8 mouse cellular contexts compared by ENCODE assay signal in the genomic region with DNA sequence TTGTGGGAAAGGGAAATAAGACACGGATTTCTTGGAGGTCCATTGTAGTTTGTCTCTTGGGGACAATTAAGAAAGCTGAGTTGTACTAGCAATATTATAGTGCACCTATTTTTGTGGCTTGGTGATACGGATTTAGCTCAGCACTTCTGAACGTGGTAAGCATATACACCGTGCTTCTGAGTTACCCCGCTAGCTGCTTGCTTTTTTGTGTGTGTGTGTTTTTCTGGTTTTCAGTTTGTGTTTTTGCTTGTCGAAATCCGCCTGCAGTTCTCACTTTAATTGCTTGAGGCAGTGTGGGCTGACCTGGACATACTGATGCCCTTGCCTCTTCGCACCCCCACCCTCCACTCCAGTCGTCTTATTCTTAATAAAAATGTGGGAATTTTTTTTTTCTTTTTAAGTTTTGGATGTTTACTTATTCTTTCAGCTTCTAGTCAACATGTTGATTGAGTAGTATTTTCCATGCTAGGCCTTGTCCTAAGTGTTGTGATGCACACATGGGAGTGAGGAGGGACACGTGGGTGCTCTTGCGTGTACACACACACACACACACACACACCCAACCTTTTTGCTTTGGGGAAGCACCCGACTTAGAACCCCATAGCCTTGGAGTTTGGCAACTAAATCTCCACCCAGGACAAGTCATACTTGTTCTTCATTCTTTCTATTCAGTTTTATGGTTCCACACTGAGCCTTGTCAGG. TPM values are rescaled to one million over a fixed set of nuclear protein-coding genes. Genes with fewer than 3 reads are reported as not detected.
A peak's percentile ranks its signal among the peaks of the same experiment; 100 is the strongest.
DNase-seq lines count a peak whose midpoint lies in the region; ATAC-seq and TF ChIP-seq lines count a peak whose summit lies in the region.

No protein-coding gene starts in this region.

- no peak for DNase-seq in gastrocnemius, adult 2 months
- no peak for DNase-seq in gastrocnemius, postnatal 36 days
- no peak for DNase-seq in c-Kit-positive CD71-positive TER-119-positive erythroid progenitor cells, embryonic 14.5 days (ENCODE audit: low spot score)
- DNase-seq in frontal cortex, postnatal 25 days (ENCODE audit: low spot score in 2 of 2): no peak

- H3K27me3 ChIP-seq in ES-Bruce4 (ENCODE audit: control insufficient read depth, insufficient read depth, low read length, poor library complexity, severe bottlenecking): no peaks in the 10 kb centered on the region
- H3K27me3 ChIP-seq in forebrain, embryonic 12.5 days: no peaks in the 10 kb centered on the region
- no peaks in the 10 kb centered on the region for H3K27me3 ChIP-seq in limb, embryonic 15.5 days
- H3K27me3 ChIP-seq in neural tube, embryonic 15.5 days (replicated peaks): no peaks in the 10 kb centered on the region

- TF ChIP-seq EP300 in ES-Bruce4 (IDR thresholded peaks at IDR 0.05; ENCODE audit: insufficient read depth, low read depth, low read length): no peak

- 24% methylated on average over 12 of the region's 12 CpGs for WGBS in forebrain, embryonic 12.5 days
- 16% methylated on average over 12 of the region's 12 CpGs for WGBS in limb, embryonic 15.5 days
- 15% methylated on average over 12 of the region's 12 CpGs for WGBS in neural tube, embryonic 15.5 days

- TF ChIP-seq CTCF in gastrocnemius, adult 2 months (IDR thresholded peaks at IDR 0.05): peak; percentile 5; the same call in 1 of the 2 replicates
- no peak for TF ChIP-seq CTCF in ES-Bruce4 (IDR thresholded peaks at IDR 0.05; ENCODE audit: low read depth, low read length)

- H3K9ac ChIP-seq in ES-Bruce4 (ENCODE audit: low read depth, poor library complexity, severe bottlenecking): peak overlapping the region; percentile 54
- H3K9ac ChIP-seq in forebrain, embryonic 12.5 days: peak overlapping the region; percentile 78
- peak overlapping the region; percentile 86 for H3K9ac ChIP-seq in limb, embryonic 15.5 days
- peak overlapping the region; percentile 78 for H3K9ac ChIP-seq in neural tube, embryonic 15.5 days (replicated peaks)

- peak overlapping the region; percentile 96 for H3K4me3 ChIP-seq in gastrocnemius, adult 2 months
- H3K4me3 ChIP-seq in ES-Bruce4 (ENCODE audit: low read depth, low read length): 0 out of 2 replicates have a peak overlapping the region, but pooled peaks have one; percentile 65
- H3K4me3 ChIP-seq in forebrain, embryonic 12.5 days (replicated peaks): peak overlapping the region; percentile 71
- H3K4me3 ChIP-seq in limb, embryonic 15.5 days: peak overlapping the region; percentile 86
- H3K4me3 ChIP-seq in neural tube, embryonic 15.5 days (replicated peaks): peak overlapping the region; percentile 77

- TF ChIP-seq POLR2A in ES-Bruce4 (IDR thresholded peaks at IDR 0.05; ENCODE audit: insufficient read depth, low read length): no peak

- no peak for ATAC-seq in forebrain, embryonic 12.5 days (ENCODE audit: low FRiP score)
- ATAC-seq in limb, embryonic 15.5 days (ENCODE audit: insufficient number of reproducible peaks, low FRiP score, low TSS enrichment, low read depth): no peak
- ATAC-seq in neural tube, embryonic 15.5 days (ENCODE audit: low FRiP score): peak; percentile 15; the same call in 1 of the 2 replicates

- H3K36me3 ChIP-seq in ES-Bruce4 (ENCODE audit: control insufficient read depth, insufficient read depth, low read length, poor library complexity, severe bottlenecking): no peaks in the 10 kb centered on the region
- H3K36me3 ChIP-seq in forebrain, embryonic 12.5 days (replicated peaks): peaks cover 24% of the 10 kb centered on the region
- peaks cover 21% of the 10 kb centered on the region; the same call in 1 of the 2 replicates for H3K36me3 ChIP-seq in limb, embryonic 15.5 days
- H3K36me3 ChIP-seq in neural tube, embryonic 15.5 days: peaks cover 25% of the 10 kb centered on the region

- intact Hi-C loops in gastrocnemius, adult 2 months (cut with DNase I): loop anchor here (10.0 kb wide), 1 partner anchor 56 kb away; no protein-coding TSS in a partner anchor
- intact Hi-C loops in gastrocnemius, postnatal 36 days (cut with DNase I): no loop called here

- H3K4me1 ChIP-seq in ES-Bruce4 (ENCODE audit: control insufficient read depth, insufficient read depth, low read length): no peaks in the 10 kb centered on the region
- peaks cover 27% of the 10 kb centered on the region for H3K4me1 ChIP-seq in forebrain, embryonic 12.5 days
- peaks cover 7% of the 10 kb centered on the region for H3K4me1 ChIP-seq in limb, embryonic 15.5 days
- H3K4me1 ChIP-seq in neural tube, embryonic 15.5 days: peaks cover 32% of the 10 kb centered on the region

- H3K27ac ChIP-seq in gastrocnemius, adult 2 months: peak overlapping the region; percentile 93
- H3K27ac ChIP-seq in ES-Bruce4 (ENCODE audit: insufficient read depth, low read length): no peak overlapping the region
- H3K27ac ChIP-seq in forebrain, embryonic 12.5 days: peak overlapping the region; percentile 87; the same call in 1 of the 2 replicates
- peak overlapping the region; percentile 86; the same call in 1 of the 2 replicates for H3K27ac ChIP-seq in limb, embryonic 15.5 days
- H3K27ac ChIP-seq in neural tube, embryonic 15.5 days (replicated peaks): peak overlapping the region; percentile 89

- no peaks in the 10 kb centered on the region for H3K9me3 ChIP-seq in ES-Bruce4 (replicated peaks; ENCODE audit: control insufficient read depth, insufficient read depth, low read length, poor library complexity, severe bottlenecking)
- H3K9me3 ChIP-seq in forebrain, embryonic 12.5 days: no peaks in the 10 kb centered on the region
- H3K9me3 ChIP-seq in limb, embryonic 15.5 days: no peaks in the 10 kb centered on the region
- no peaks in the 10 kb centered on the region for H3K9me3 ChIP-seq in neural tube, embryonic 15.5 days (replicated peaks)

- peak overlapping the region; percentile 70 for H3K4me2 ChIP-seq in forebrain, embryonic 12.5 days
- peak overlapping the region; percentile 76 for H3K4me2 ChIP-seq in limb, embryonic 15.5 days
- peak overlapping the region; percentile 79 for H3K4me2 ChIP-seq in neural tube, embryonic 15.5 days

RNA-seq across cellular contexts. Expression of a gene that starts 1.0 kb away (rescaled TPM):
- total RNA-seq in gastrocnemius, adult 2 months (2021): 10 to 100 TPM; 31.8 to 38.3 TPM
- total RNA-seq in gastrocnemius, postnatal 36 days (2021): 10 to 100 TPM; 28.7 to 33.0 TPM
- 44.2 and 48.5 TPM in 2 replicates for polyA plus RNA-seq in ES-Bruce4 (2011; ENCODE audit: insufficient read depth, insufficient read length, low read depth, missing spikeins)
- 82.2 and 83.1 TPM in 2 replicates for polyA plus RNA-seq in forebrain, embryonic 12.5 days (2016; fragmentation: Nextera tagmentation; extraction: Ambion mirVana)
- 74.2 and 87.9 TPM in 2 replicates for polyA plus RNA-seq in limb, embryonic 15.5 days (2015; fragmentation: Nextera tagmentation; extraction: Ambion mirVana)
- 166 and 190 TPM in 2 replicates for polyA plus RNA-seq in neural tube, embryonic 15.5 days (2015; fragmentation: Nextera tagmentation; extraction: Ambion mirVana)
